Mouse (Mus musculus): ENCODE measurements around the gene Myo18a.

The Myo18a gene

DNA sequence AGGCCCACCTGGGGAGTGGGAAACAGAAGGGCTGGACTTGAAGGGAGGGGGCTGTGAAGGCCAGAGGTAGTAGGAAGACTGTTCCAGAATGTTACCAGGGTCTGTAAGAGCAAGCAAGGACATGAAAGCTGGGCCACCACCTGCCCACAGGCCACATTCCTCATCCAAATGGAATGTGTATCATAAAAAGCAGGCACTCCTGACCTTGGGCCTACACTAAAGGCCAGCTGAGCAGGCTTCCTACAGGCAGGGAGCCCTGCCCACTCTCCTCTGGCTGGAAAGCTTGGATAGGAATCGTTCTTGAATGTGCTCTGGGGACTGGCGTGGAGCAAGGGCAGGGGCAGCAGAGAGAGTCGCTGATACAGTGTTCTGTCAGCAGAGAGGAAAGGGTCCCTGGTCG, 73.7 kb downstream of the Myo18a start:
- no peak for DNase-seq (ENCODE audit: low read depth, low spot score)

DNA sequence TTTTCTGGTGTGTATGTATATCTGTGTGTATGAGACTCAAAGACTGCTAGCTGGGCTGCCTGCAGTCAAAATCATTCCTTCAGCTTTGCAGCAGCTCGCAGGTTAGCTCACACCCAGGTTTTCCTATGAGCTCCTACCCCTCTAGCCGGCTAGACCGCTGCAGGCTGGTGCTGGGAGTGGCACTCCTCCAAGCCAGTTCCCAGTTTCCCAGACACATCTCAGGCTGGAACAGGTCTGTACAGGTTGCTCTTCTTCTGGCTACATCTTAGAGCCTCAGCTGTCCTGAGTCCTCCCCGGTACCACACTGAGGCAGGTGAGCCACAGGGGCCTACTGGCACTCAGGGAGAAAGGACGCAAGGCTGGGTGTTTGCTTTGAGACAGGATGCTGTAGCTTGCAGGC, 74.8 kb downstream of the Myo18a start:
- no peak for DNase-seq (ENCODE audit: low read depth, low spot score)

DNA sequence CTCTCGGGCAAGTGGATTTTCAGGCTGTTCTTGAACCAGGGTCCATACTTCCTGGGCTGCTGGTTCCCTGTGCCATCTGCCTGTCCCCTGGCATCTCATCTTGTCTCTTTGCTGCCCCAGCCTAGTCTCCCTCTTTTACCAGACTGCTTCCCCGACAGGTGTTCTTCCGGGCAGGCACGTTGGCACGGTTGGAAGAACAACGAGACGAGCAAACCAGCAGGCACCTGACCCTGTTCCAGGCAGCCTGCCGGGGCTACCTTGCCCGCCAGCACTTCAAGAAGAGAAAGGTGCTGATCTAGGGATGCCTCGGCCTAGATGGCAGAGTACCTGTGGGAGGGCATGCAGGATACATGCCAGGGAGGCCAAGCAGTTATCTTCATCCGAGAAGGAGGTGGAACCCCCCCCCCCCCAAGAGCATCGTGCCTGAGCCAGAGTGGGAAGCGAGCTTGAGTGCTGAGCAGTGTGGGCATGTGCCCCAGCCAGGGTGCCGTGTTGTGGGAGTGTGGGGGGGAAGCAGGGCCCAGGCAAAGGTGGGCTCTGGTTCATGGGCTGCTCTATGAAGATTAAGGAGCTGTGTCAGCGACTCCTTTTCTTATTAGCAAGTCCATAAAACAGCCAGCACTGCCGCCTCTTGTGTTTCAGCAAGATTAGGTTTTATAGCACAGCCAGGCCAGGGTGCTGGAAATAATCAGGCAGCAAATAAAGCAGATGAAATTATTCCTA, 77.6 kb downstream of the Myo18a start:
- DNase-seq (ENCODE audit: low read depth, low spot score), result no peak

DNA sequence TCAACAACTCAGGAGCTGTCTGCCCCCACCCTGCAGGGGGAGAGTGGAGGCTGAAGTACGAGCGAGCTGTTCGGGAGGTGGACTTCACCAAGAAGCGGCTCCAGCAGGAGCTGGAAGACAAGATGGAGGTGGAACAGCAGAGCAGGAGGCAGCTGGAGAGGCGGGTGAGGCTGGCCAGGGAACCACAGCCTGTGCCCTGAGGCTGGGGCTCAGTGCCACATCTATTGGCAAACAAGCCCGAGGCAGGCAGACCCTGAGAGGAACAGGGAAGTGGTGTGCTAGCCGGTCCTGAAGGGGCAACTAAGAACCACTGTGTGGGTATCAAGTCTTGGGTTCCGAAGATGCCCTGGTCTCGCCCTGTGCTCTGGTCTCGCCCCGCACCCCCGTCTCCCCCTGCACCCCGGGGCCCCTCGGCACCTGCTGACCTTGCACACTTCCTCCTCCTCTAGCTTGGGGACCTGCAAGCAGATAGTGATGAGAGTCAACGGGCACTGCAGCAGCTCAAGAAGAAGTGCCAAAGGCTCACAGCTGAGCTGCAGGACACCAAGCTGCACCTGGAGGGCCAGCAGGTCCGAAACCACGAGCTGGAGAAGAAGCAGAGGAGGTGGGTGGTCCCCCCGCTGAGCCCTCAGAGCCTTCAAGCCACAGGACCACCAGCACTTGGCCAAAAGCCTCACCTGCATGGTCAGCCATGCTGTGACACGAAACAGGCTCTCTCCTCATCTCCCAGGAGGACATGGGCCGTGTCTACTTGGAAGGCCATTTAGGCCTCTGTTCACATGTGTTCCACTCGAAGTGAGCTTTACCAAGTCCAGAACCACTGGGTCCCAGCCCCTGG, 80.2 kb downstream of the Myo18a start:
- DNase-seq (ENCODE audit: low read depth, low spot score), result no peak

DNA sequence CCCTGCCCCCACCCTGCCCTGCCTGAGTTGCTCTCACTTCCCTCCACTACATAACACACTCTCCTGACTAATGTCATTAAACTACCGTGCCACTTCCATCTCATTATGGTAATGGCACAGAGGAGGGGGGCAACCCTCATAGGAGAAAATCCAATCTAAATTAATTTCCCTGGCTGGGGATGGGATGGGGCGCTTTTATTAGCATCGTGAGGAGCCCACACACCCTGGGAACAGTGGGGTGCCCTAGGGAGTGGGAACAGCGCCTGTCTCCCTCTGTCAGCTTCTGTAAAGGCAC, 80.8 kb downstream of the Myo18a start:
- DNase-seq (ENCODE audit: low read depth, low spot score), result no peak

DNA sequence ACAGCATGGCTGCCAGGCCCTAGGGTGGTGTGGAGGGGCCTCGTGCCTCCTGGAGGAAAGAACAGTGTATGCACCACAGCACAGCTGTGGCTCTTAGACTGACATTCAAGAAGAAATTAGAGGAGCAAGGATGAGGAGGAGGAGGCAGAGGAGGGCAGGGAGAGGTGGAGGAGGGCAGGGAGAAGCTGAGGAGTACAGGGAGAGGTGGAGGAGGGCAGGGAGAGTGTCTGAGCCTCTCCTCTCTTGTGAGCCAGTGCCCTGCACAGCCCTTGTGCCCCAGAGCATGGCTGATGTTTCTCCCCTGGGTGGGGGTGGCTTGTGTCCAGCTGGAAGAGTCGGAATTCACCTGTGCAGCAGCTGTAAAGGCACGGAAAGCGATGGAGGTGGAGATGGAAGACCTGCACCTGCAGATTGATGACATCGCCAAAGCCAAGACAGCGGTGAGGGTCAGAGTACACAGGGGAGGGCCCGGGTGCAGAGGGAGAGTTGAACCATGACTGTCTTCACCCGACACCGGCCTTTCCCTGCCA, 84.6 kb downstream of the Myo18a start:
- no peak for DNase-seq (ENCODE audit: low read depth, low spot score)

DNA sequence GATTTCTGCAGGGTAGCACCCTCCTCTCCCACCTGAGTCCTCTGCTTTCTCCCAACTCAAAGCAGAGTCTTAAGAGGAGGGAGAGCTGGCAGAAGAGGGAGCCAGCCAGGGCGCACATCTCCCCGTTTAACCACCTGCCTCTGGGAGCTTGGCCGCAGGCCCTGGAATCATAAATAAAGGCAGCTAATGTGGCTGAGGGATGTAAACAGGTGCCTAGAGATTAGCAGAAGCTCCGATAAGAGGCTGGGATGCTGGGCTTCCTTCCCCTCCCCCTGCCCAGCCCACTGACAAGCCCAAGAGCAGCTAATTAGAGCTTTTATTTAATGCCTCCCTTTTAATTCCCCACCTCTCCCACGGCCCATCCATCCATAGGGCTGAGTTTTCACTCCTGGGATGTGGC, 85.1 kb downstream of the Myo18a start:
- DNase-seq (ENCODE audit: low read depth, low spot score), result no peak

DNA sequence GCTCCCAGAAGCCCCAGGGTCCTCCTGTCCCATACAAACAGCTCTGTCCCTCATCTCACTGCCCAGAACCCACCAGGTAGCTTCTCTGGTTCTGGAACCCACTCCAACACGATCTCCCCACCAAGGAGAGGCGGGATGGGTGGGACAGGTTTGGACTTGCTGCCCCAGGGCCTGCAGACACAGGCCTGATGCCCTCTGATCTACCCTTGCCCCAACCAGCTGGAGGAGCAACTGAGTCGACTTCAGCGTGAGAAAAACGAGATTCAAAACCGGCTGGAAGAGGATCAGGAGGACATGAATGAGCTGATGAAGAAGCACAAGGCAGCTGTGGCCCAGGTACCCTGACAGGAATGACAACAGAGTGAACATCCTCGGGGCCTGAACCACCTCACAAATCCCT, 86.1 kb downstream of the Myo18a start:
- DNase-seq (ENCODE audit: low read depth, low spot score), result no peak

DNA sequence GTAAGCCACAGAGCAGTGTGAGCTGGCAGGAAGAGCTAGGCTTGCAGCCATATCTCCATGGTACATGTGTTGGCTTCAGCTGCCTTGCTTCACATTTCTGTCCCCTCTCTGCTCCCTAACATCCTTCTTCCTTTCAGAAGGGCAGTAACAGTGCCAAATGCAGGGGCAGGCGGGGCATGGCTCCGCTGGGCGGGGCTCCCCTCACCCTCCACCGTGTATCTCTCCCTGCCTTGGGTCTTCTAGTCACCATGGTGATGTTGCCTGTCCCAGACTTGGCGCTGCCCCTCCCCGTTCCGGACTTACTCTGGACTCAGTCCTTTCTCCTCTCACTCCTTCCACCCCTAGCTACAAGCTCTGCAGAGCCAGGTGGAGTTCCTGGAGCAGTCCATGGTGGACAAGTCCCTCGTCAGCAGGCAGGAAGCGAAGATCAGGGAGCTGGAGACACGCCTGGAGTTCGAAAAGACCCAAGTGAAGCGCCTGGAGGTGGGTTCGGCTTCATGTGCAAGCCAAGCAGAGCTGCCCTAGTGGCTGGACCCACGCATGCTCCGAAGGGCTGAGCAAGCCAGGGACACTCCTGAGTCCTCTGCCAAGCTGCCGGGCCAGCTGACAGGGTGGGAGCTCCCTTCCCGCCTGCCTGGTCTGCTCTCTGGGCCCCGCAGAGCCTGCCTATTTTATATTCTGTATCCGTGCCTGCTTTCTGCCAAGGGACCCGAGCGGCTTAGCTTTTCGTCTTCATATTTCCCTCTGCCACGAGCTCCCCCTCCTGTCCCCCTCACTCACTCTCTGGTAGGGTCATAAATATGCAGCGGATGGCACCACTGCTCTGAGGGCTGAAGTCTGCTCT, 87.6 kb downstream of the Myo18a start:
- no peak for DNase-seq (ENCODE audit: low read depth, low spot score)

DNA sequence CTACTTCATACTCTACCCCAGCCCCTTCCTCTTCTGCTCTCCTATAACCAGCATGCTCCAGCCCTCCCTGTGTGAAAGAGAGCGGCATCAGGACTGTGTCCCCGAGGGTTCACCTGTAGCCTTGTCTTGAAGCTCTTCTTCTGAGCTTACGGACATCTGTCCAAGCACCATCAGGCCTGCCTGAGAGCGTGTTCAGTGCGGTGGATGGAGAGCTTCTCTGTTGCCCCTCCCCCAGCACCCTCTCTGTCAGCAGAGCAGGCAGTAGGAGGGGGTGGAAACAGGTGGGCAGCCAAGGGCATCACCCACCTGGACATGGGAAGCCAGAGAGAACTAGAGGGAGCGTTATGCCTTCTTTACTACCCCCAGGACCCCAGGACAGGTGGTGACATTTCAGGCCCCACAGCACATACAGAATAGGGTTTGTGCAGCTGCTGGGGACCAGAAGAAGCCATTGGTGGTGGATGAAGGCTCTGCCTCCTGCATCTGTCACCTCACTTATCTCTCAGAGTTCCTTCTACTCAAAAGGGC, 88.5 kb downstream of the Myo18a start:
- DNase-seq (ENCODE audit: low read depth, low spot score), result no peak

DNA sequence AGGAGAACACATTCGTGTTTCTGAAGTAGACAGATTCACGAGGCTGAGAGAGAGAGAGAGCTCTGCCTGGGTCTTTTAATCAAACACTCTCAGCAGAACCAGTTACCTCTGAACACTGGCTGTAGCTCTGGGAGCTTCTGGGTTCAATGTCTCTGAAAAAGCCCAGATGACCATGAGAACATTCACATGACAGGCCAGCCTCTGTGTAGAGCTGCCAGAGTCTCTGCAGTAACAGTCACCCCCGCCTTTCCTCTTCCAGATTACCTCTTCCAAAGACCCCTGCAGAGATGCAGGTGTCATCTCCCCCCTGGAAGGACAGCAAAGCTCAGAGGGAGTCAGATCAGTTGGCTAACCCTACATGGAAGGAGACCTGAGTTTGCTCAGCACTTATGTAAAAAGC, 89.1 kb downstream of the Myo18a start:
- DNase-seq (ENCODE audit: low read depth, low spot score), result no peak

DNA sequence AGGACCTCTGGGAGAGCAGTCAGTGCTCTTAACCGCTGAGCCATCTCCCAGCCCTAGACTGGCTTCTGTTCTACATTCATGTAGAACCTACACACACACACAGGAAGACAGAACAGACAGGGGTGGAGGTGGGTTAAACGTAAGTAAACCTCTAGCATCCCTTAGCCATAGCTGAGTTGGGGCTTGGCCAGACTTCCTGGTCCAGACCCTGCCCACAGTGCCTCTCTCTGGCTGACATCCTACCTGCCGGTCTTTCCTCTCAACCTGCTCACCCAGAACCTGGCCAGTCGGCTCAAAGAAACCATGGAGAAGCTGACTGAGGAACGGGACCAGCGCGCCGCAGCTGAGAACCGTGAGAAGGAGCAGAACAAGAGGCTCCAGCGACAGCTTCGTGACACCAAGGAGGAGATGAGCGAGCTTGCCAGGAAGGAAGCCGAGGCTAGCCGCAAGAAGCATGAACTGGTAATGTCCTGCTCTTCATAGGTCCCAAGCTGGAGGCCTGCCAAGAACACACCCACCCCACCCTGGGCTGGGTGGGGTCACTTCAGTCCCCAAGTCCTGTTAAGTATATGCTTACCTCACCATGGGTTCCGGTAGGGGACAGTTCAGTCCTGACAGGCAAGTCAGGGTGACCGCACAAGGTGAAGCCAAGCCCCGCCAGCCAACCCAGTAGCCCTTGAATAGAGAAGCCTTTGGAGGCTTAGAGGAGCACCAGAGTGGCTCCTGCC, 90.1 kb downstream of the Myo18a start:
- no peak for DNase-seq (ENCODE audit: low read depth, low spot score)

DNA sequence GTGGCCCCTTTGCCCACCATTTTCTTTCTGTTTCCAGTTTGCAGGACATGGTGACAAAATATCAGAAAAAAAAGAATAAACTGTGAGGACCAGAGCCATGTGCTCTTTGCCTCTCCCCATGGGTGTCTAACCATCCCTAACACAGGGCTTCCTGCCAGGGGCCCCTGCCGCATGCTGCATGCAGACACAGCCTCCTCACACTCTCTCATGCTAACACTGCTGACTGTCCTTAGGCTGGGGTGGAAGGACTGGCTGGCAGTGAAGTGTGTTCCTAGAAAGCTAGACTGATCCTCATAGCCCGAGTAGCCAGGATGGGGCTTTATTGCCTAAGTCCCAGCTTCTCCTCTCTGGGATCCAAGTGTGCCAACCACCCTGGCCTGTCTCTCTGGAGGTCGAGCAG, 91.6 kb downstream of the Myo18a start:
- DNase-seq (ENCODE audit: low read depth, low spot score), result no peak

DNA sequence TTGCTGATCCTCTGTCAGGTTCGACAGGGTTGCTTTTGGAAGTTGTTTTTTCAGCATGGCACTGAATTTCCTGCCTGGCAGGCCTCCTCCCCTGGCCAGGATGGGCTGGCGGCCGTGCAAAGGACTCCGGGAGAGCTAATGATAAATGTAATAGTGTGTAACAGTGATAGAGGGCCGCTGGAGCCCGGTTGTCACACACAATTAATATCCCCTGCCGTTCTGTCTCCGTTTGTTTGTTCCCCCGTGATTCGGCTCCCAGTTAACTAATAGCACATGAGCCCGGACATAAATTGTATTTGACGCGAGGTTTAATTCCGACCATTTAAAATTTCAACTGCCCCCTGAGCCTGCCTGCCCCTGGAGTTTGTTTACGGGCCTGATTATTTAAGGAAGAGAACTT, 92.3 kb downstream of the Myo18a start:
- no peak for DNase-seq (ENCODE audit: low read depth, low spot score)

DNA sequence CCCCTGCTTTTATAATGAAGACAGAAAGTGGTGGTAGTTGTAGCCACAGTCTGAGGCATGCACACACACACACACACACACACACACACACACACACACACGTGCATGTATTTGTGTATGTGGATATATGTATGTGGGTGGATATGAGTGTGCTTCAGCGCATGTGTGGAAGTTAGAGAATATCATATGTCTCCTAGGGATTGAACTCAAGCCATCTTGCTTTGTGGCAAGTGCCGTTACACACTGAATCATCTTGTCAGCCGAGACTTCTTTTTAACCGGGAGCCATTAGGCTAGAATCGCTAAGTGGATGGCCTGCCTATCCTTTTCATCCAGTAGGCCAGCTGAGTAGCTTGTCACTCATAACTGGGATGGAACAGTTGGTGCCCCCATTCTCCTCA, 94.0 kb downstream of the Myo18a start:
- DNase-seq (ENCODE audit: low read depth, low spot score), result no peak

DNA sequence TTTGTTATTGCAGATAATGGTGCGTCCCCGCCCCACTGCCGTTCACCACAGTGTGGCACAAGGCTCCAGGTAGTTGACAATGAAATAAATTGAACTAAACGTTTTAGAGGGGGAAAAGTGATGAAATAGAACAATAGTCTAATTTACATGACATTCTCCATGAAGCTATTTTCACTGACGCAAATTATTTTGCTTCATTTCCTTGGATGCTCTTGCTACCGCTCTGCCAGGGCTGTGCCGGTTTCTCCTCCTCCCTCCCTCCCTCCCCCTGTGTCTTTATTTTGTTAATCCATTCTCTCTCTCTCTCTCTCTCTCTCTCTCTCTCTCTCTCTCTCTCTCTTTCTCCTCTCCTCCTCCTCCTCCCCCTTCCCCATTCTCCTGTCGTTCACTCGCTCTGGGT, 95.5 kb downstream of the Myo18a start:
- no peak for DNase-seq (ENCODE audit: low read depth, low spot score)

DNA sequence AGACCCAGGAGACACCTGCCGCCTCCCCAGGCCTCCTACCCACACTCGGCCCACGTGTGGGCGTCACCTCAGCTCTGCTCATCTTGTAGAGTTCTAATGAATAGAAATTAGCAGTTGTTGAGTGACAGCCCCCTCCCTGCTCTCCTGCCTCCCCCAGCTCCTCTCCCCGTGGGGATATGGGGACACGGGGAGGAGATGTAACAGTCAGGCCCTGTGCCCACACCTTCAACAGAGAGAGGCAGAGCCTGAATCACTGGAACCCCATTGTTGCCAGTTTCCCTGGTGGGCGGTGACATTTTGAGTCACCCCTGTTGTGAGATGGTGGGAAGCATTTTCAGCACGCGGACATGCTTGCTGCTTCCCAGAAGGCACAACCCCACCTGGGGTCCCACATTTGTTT, 97.9 kb downstream of the Myo18a start:
- no peak for DNase-seq (ENCODE audit: low read depth, low spot score)

DNA sequence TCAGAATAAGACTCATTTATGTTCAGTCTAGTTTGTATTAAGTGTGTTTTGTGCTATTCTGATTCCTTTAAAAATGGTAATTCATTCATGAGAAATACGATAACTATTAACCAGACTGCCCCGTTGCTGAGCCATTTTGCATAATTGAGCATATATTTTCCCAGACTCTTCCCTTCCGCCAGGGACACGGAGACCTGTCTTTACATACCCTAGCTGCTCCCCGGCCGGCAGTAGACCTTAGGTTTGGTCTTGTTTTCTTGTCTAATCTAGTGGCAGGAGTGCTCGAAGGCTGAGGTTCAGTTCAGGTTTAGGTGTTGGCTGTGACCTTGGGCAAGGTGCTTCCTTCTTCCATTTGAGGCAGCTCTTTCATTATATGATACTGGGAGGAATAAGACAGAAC, 99.8 kb downstream of the Myo18a start:
- no peak for DNase-seq (ENCODE audit: low read depth, low spot score)

DNA sequence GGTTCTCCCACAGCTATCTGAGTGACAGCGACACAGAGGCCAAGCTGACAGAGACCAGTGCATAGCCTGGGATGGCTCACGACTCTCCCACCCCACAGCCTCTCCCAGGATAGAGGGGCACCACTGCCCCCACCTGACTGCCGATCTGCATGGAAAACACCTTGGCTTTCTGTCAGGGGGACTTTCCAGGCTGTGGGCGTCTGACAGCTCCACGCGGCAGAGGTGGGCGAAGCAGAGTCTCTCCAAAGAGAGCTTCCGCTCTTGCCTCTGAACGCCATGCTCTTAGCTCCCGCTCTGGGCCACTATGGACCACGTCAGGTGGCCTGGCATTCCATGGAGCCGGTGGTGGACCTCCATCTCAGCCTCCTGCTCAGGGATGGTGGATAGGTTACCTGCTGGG, 101.7 kb downstream of the Myo18a start:
- DNase-seq (ENCODE audit: low read depth, low spot score), result no peak

DNA sequence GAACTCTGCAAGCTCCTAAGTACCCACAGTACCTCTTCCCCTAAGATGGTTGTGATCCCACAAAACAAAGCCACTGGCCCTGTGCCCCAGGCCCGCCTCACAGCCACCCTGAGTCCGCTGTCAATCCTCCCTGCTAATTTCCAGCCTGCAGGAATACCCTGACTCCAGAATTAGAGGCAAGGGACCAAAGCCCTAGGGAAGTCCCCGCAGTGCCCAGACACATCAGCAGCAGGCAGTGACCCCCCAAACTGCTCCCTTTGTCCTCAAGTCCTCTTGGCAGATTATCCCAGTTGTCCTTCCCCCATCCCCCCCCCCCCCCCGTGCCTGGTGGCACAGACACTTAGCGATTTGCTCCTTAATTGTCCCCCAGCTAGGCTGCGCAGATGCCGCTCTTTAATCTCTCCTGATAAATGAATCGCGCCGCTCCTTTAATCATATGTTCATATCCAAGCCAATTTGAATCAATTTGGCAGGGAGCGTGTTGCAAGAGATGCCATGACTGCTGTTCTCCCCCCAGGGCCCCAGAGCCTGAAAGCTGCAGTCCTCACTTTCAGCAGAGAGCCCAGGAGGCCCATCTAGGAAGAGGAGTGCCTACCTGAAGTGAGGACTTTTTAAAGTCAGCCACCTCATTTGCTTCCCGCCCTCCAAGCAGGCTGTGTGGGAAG, 104.5 kb downstream of the Myo18a start:
- no peak for DNase-seq (ENCODE audit: low read depth, low spot score)

DNA sequence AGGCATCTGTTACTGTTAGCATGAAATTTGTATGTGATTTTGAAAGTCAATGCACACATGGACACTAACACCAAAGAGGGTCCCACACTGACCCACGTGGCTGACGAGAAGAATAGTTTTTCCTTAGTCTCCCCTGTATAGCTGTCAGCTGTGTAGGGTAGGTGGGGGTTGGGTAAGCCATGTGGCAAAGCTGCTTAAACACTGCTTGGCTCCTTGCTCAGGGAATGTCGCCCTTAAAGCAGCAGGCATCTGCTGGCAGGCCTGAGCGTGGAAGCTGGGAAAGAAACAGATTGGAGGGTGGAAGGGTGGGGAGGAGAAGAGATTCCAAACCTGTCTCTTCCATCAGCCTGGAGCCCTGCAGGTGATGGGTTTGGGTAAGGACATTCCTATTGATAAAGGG, 108.4 kb downstream of the Myo18a start:
- DNase-seq (ENCODE audit: low read depth, low spot score), result no peak

Measured in CD4-positive helper T cell, adult 2 months (primary cell).